Mouse (Mus musculus) forebrain, embryonic 13.5 days (tissue): ENCODE measurements around the gene Ccl25. TPM values are rescaled to one million over a fixed set of nuclear protein-coding genes. Genes with fewer than 3 reads are reported as not detected.

Experiments used
- ATAC-seq: fragments of 200-750 bp; cut with Nextera tagmentation; 2 replicates; pipeline ENCODE4 v1.8.0; 2017
- H3K27ac ChIP-seq: fragments of 300-500 bp; sonication (generic); 2 replicates; pipeline ENCODE4 v1.5.1; 2015; ENCODE audit warnings: inconsistent platforms, mild to moderate bottlenecking, moderate library complexity
- H3K27me3 ChIP-seq: fragments of 300-500 bp; sonication (generic); 2 replicates; pipeline ENCODE4 v1.6.1; 2015; ENCODE audit warnings: mild to moderate bottlenecking, inconsistent platforms
- H3K36me3 ChIP-seq: fragments of 300-500 bp; sonication (generic); 2 replicates; pipeline ENCODE4 v1.6.1; 2015; ENCODE audit warnings: mild to moderate bottlenecking, inconsistent platforms; ENCODE audit not compliant: poor library complexity, severe bottlenecking
- H3K4me1 ChIP-seq: fragments of 300-500 bp; sonication (generic); 2 replicates; pipeline ENCODE4 v1.6.1; 2015; ENCODE audit warnings: inconsistent platforms
- H3K4me2 ChIP-seq: fragments of 300-500 bp; sonication (generic); 2 replicates; pipeline ENCODE4 v1.6.1; 2015; ENCODE audit warnings: inconsistent platforms, mild to moderate bottlenecking, moderate library complexity
- H3K4me3 ChIP-seq: fragments of 300-500 bp; sonication (generic); 2 replicates; pipeline ENCODE4 v1.5.1; 2015; ENCODE audit warnings: mild to moderate bottlenecking, inconsistent platforms
- H3K9ac ChIP-seq: fragments of 300-500 bp; sonication (generic); 2 replicates; pipeline ENCODE4 v1.6.1; 2015; ENCODE audit warnings: mild to moderate bottlenecking, inconsistent platforms
- H3K9me3 ChIP-seq: fragments of 300-500 bp; sonication (generic); replicated peaks from 2 replicates; pipeline ENCODE4 v1.6.1; 2016; ENCODE audit warnings: inconsistent platforms
- WGBS: fragments of 180-500 bp; shearing (Covaris S2); methylation state at CpG from one replicate; pipeline ENCODE4 v1.1.7; 2015; 5-methylcytosine and 5-hydroxymethylcytosine counted together
- polyA plus RNA-seq: library from polyadenylated mRNA; unstranded; fragments of >200 nt; fragmentation: Nextera tagmentation; extraction: Ambion mirVana; gene quantifications from 2 replicates; pipeline ENCODE4 v1.2.1, GENCODE M21; 2015

Gene Ccl25
- polyA plus RNA-seq: 24.3 and 24.8 TPM in 2 replicates

- Histone ChIP-seq H3K4me1 (peaks cover 50% of the 10 kb centered on the region), H3K36me3 (peaks cover 46% of the 10 kb centered on the region), H3K9me3 (no peaks in the 10 kb centered on the region), H3K27me3 (no peaks in the 10 kb centered on the region), H3K4me2 (peak within 1 kb of the TSS; percentile 92), H3K4me3 (peak within 1 kb of the TSS; percentile 99), H3K9ac (peak within 1 kb of the TSS; percentile 99), H3K27ac (peak within 1 kb of the TSS; percentile 87)
- 1% methylated on average over 78 of the region's 78 CpGs for WGBS
- ATAC-seq: peak; percentile 98
Measured at GRCm38 (mm10) chr8:4324983-4325750, at the start of gene Ccl25, which contains the start of gene Elavl1. TSS of gene Ccl25 (plus strand) at chr8:4325210. TSS of gene Elavl1 (minus strand) at chr8:4325413.

- H3K4me3 ChIP-seq: peak within 1 kb of the TSS; percentile 81
- peak within 1 kb of the TSS; percentile 86 for H3K9ac ChIP-seq
- no peaks in the 10 kb centered on the region for H3K9me3 ChIP-seq
- H3K27ac ChIP-seq: peak within 1 kb of the TSS; percentile 73
- peaks cover 33% of the 10 kb centered on the region for H3K36me3 ChIP-seq
- peaks cover 12% of the 10 kb centered on the region for H3K4me1 ChIP-seq
- WGBS: under 1% methylated on average over 39 of the region's 39 CpGs
- H3K27me3 ChIP-seq: no peaks in the 10 kb centered on the region
- ATAC-seq: peak; percentile 98
- peak within 1 kb of the TSS; percentile 81 for H3K4me2 ChIP-seq
Measured at GRCm38 (mm10) chr8:4275275-4276110, 49.5 kb upstream of the Ccl25 start, which contains the start of gene Timm44. TSS of gene Timm44 (minus strand) at chr8:4275913.

DNA sequence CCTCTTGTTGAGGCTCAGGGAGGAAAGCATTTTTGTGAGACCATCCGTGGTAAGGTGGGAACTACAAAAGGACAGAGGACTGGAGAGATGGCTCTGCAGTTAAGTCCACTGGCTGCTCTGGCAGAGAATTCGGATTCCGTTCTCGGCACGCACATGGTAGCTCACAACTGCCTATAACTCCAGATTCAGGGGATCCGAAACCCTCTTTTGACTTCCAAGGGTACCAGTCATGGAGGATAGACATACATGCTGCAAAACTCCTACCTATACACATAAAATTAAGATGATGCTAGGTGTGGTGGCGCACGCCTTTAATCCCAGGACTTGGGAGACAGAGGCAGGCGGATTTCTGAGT, 48.9 kb upstream of the Ccl25 start:
- ATAC-seq: no peak; the same call in 1 of the 2 replicates
- WGBS: 30% methylated on average over 9 of the region's 9 CpGs

GRCm38 (mm10) chr8:4292738-4293137, 32.3 kb upstream of the Ccl25 start:
- no peak for ATAC-seq
- Histone ChIP-seq H3K9me3 (no peaks in the 10 kb centered on the region), H3K27ac (no peak overlapping the region), H3K4me1 (no peaks in the 10 kb centered on the region), H3K4me2 (no peak overlapping the region), H3K9ac (no peak overlapping the region), H3K27me3 (no peaks in the 10 kb centered on the region), H3K4me3 (no peak overlapping the region), H3K36me3 (peaks cover 90% of the 10 kb centered on the region)
- 87% methylated on average over 5 of the region's 5 CpGs for WGBS

More for the DNA sequence above, 48.9 kb upstream of the Ccl25 start:
- Histone ChIP-seq H3K4me1 (peaks cover 12% of the 10 kb centered on the region), H3K27me3 (no peaks in the 10 kb centered on the region), H3K4me2 (peak overlapping the region; percentile 81), H3K27ac (peak overlapping the region; percentile 73), H3K4me3 (peak overlapping the region; percentile 81), H3K9ac (peak overlapping the region; percentile 86), H3K36me3 (peaks cover 28% of the 10 kb centered on the region), H3K9me3 (no peaks in the 10 kb centered on the region)

DNA sequence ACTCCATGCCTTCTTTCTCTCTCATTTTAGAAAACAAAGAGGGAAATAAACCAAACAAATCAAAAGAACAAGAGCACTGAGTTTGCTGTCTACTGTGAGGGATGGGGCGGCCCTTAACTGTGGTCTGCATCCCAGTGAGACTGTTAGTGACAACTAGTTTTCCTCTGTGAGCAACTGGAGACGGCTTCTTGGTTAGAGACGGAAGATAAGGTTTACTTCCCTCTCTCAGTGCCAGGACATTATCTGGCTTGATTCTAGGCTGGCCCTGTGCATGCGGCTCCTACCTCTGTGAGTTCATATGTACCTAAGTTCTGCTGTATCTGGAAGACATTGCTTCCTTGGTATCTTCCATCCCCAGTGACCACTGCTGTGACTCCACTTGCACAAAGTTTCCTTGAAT, 27.2 kb upstream of the Ccl25 start:
- Histone ChIP-seq H3K9me3 (no peaks in the 10 kb centered on the region), H3K4me3 (no peak overlapping the region), H3K4me1 (no peaks in the 10 kb centered on the region), H3K27me3 (no peaks in the 10 kb centered on the region), H3K9ac (no peak overlapping the region), H3K36me3 (peaks cover 96% of the 10 kb centered on the region), H3K27ac (no peak overlapping the region), H3K4me2 (no peak overlapping the region)
- no peak for ATAC-seq
- WGBS: 95% methylated on average over 4 of the region's 4 CpGs

DNA sequence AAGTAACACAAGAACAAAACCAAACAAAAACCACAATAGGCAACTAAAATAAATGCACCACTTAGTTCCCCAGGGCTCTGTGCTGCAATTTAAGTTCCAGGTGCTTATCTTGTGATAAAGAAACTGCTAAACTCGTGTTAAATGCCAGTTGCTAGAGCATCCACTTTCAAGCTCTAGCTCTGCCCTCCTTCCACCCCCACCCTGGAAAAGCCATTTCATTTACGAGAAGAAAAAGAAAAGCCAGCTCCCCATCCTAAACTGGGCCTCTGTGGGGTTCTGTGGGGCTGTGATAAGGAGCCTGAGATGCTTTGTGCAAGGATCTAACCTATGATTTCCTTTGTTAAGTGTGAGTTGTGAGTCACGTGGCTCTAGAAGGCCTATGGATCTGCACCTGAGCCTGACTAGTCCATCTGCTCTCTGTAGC, 20.9 kb upstream of the Ccl25 start:
- no peak overlapping the region for H3K27ac ChIP-seq
- ATAC-seq: no peak
- H3K27me3 ChIP-seq: no peaks in the 10 kb centered on the region
- H3K4me1 ChIP-seq: no peaks in the 10 kb centered on the region
- H3K36me3 ChIP-seq: peaks cover 98% of the 10 kb centered on the region
- 83% methylated on average over 3 of the region's 3 CpGs for WGBS
- no peaks in the 10 kb centered on the region for H3K9me3 ChIP-seq
- no peak overlapping the region for H3K4me3 ChIP-seq
- no peak overlapping the region for H3K4me2 ChIP-seq
- H3K9ac ChIP-seq: no peak overlapping the region

- Histone ChIP-seq H3K9ac (no peak overlapping the region), H3K9me3 (no peaks in the 10 kb centered on the region), H3K4me3 (no peak overlapping the region), H3K4me1 (no peaks in the 10 kb centered on the region), H3K27ac (no peak overlapping the region), H3K4me2 (no peak overlapping the region), H3K27me3 (no peaks in the 10 kb centered on the region), H3K36me3 (peaks cover 99% of the 10 kb centered on the region)
- WGBS: 89% methylated on average over 2 of the region's 2 CpGs
- ATAC-seq: no peak
Measured at GRCm38 (mm10) chr8:4305838-4306237, 19.2 kb upstream of the Ccl25 start.

DNA sequence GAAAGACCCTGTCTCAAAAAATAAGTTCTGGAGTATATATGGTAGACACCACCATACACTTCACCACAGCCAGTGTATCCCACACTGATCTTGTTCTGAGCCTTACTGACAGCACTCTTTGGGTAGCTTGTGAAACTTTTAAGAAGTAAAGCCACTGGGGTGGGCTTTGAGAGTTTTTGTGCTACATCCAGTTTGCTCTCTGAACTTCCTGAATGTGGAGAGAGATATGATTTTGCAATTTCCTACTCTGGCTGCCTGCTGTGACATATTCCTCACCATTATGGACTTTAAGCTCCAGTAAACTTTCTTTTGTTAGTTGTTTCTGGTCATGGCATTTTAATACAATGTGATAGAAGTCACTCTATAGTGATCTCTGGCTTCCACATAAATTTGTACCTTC, 12.9 kb upstream of the Ccl25 start:
- Histone ChIP-seq H3K4me2 (no peak overlapping the region), H3K36me3 (peaks cover 44% of the 10 kb centered on the region)
- no peak for ATAC-seq

GRCm38 (mm10) chr8:4313254-4314124, 11.5 kb upstream of the Ccl25 start:
- Histone ChIP-seq H3K27me3 (no peaks in the 10 kb centered on the region), H3K9ac (no peak overlapping the region), H3K27ac (no peak overlapping the region), H3K4me3 (no peak overlapping the region), H3K4me1 (peaks cover 3% of the 10 kb centered on the region; the same call in 1 of the 2 replicates), H3K36me3 (peaks cover 31% of the 10 kb centered on the region), H3K4me2 (no peak overlapping the region), H3K9me3 (no peaks in the 10 kb centered on the region)
- 83% methylated on average over 3 of the region's 3 CpGs for WGBS
- ATAC-seq: no peak

More for the DNA sequence above, 12.9 kb upstream of the Ccl25 start:
- Histone ChIP-seq H3K27ac (no peak overlapping the region), H3K4me3 (no peak overlapping the region), H3K27me3 (no peaks in the 10 kb centered on the region), H3K9me3 (no peaks in the 10 kb centered on the region), H3K9ac (no peak overlapping the region), H3K4me1 (peaks cover 3% of the 10 kb centered on the region; the same call in 1 of the 2 replicates)

GRCm38 (mm10) chr8:4314852-4315251, 10.2 kb upstream of the Ccl25 start:
- 94% methylated on average over 3 of the region's 3 CpGs for WGBS
- Histone ChIP-seq H3K4me2 (no peak overlapping the region), H3K4me3 (no peak overlapping the region)

DNA sequence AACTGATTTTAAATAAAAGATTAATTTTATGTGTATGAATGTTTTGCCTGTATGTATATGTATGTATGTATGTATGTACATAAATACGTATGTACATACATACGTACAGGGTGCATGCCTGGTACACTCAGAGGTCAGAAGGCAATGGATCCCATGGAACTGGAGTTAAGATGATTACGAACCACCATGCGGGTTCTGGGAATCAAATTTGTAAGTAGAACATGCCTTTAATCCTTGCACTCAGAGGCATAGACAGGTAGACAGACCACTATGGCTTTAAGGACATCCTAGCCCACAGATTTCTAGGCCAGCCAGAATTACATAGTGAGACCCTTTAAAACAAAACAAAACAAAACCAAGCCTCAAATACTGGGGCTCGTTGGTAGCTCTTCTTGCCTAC, 6.9 kb upstream of the Ccl25 start:
- no peak overlapping the region for H3K27ac ChIP-seq
- no peaks in the 10 kb centered on the region for H3K9me3 ChIP-seq
- H3K4me3 ChIP-seq: no peak overlapping the region
- H3K4me1 ChIP-seq: peaks cover 30% of the 10 kb centered on the region
- no peak overlapping the region for H3K9ac ChIP-seq
- H3K27me3 ChIP-seq: no peaks in the 10 kb centered on the region
- 92% methylated on average over 5 of the region's 5 CpGs for WGBS
- H3K4me2 ChIP-seq: no peak overlapping the region
- ATAC-seq: no peak
- H3K36me3 ChIP-seq: peaks cover 30% of the 10 kb centered on the region

More at GRCm38 (mm10) chr8:4314852-4315251, 10.2 kb upstream of the Ccl25 start:
- Histone ChIP-seq H3K27me3 (no peaks in the 10 kb centered on the region), H3K27ac (no peak overlapping the region), H3K9me3 (no peaks in the 10 kb centered on the region), H3K4me1 (peaks cover 3% of the 10 kb centered on the region; the same call in 1 of the 2 replicates), H3K9ac (no peak overlapping the region), H3K36me3 (peaks cover 25% of the 10 kb centered on the region)
- ATAC-seq: no peak
